Mouse (Mus musculus) right cerebral cortex, postnatal 10 days (tissue): ENCODE measurements at regions not wholly inside any gene's neighbourhood (a gene's known extent, or its start where the extent isn't known, plus 50 kb on each side); places are given as distances from the start of the nearest gene placed in this dataset.

Source experiments
- DNase-seq, 2 experiments: peaks; one replicate each; pipeline ENCODE4 v3.0.0; 2021; ENCODE audit warnings: low spot score in 2 of 2

- DNase-seq = no peak
Observed at GRCm38 (mm10) chr3:128787686-128788085, 412.0 kb upstream of the Pitx2 start.

GRCm38 (mm10) chr3:128795931-128796330 is 403.7 kb upstream of the Pitx2 start:
- DNase-seq = no peak

GRCm38 (mm10) chr3:128797829-128798228 is 401.8 kb upstream of the Pitx2 start:
- peak in 1 of 2 experiments; percentile 28 for DNase-seq

GRCm38 (mm10) chr3:128829371-128830160 is 370.1 kb upstream of the Pitx2 start:
- DNase-seq = no peak

- DNase-seq = no peak
Observed at GRCm38 (mm10) chr3:128850327-128850977, 349.2 kb upstream of the Pitx2 start.

- no peak for DNase-seq
Observed at GRCm38 (mm10) chr3:128856515-128856914, 343.2 kb upstream of the Pitx2 start.

- DNase-seq = no peak
Observed at GRCm38 (mm10) chr3:128881685-128882444, 317.8 kb upstream of the Pitx2 start.

- no peak for DNase-seq
Observed at GRCm38 (mm10) chr3:128883636-128884195, 316.0 kb upstream of the Pitx2 start.

GRCm38 (mm10) chr3:128886678-128887077 is 313.0 kb upstream of the Pitx2 start:
- no peak for DNase-seq

- DNase-seq = no peak
Observed at GRCm38 (mm10) chr3:128891078-128891477, 308.6 kb upstream of the Pitx2 start.

- DNase-seq = no peak
Observed at GRCm38 (mm10) chr3:128896628-128897027, 303.1 kb upstream of the Pitx2 start.

GRCm38 (mm10) chr3:128911122-128911521 is 288.6 kb upstream of the Pitx2 start:
- no peak for DNase-seq

- DNase-seq = no peak
Observed at GRCm38 (mm10) chr3:128921428-128921827, 278.2 kb upstream of the Pitx2 start.

GRCm38 (mm10) chr3:128922150-128922549 is 277.5 kb upstream of the Pitx2 start:
- DNase-seq = no peak

GRCm38 (mm10) chr3:128938536-128938935 is 261.1 kb upstream of the Pitx2 start:
- no peak for DNase-seq

GRCm38 (mm10) chr3:128941156-128941555 is 258.5 kb upstream of the Pitx2 start:
- DNase-seq = no peak

GRCm38 (mm10) chr3:128944631-128945030 is 255.0 kb upstream of the Pitx2 start:
- no peak for DNase-seq

- no peak for DNase-seq
Observed at GRCm38 (mm10) chr3:128954886-128955285, 244.8 kb upstream of the Pitx2 start.

GRCm38 (mm10) chr3:128976752-128977151 is 222.9 kb upstream of the Pitx2 start:
- DNase-seq = no peak

- no peak for DNase-seq
Observed at GRCm38 (mm10) chr3:128990183-128990912, 209.3 kb upstream of the Pitx2 start.

- no peak for DNase-seq
Observed at GRCm38 (mm10) chr3:129002866-129003265, 196.8 kb upstream of the Pitx2 start.
